Mouse (Mus musculus) liver, embryonic 16.5 days (tissue): Measurements from ENCODE around the gene Cbx6. TPM values are rescaled to one million over a fixed set of nuclear protein-coding genes. Genes with fewer than 3 reads are reported as not detected.
"Not testable (repeated sequence)": the region's sequence is repeated elsewhere in the genome, so short reads cannot be mapped to it uniquely, and the experiment has no call there.

Experiments used
- ATAC-seq: fragments of 200-750 bp; cut with Nextera tagmentation; 2 replicates; pipeline ENCODE4 v1.8.0; 2017; ENCODE audit warnings: low read depth, mild to moderate bottlenecking, moderate number of reproducible peaks, moderate library complexity
- H3K27ac ChIP-seq: fragments of 300-500 bp; sonication (generic); 2 replicates; pipeline ENCODE4 v1.5.1; 2014; ENCODE audit warnings: mild to moderate bottlenecking, low read length
- H3K27me3 ChIP-seq: fragments of 300-500 bp; sonication (generic); 2 replicates; pipeline ENCODE4 v1.6.1; 2014; ENCODE audit warnings: low read depth, low read length, mixed read lengths; ENCODE audit not compliant: control insufficient read depth, insufficient read depth
- H3K36me3 ChIP-seq: fragments of 300-500 bp; sonication (generic); 2 replicates; pipeline ENCODE4 v1.6.1; 2014; ENCODE audit warnings: mild to moderate bottlenecking; ENCODE audit not compliant: control insufficient read depth, insufficient read depth
- H3K4me1 ChIP-seq: fragments of 300-500 bp; sonication (generic); 2 replicates; pipeline ENCODE4 v1.6.1; 2014; ENCODE audit warnings: low read depth, low read length, mixed read lengths; ENCODE audit not compliant: control insufficient read depth
- H3K4me2 ChIP-seq: fragments of 300-500 bp; sonication (generic); 2 replicates; pipeline ENCODE4 v1.6.1; 2014; ENCODE audit warnings: low read depth, low read length, mixed read lengths
- H3K4me3 ChIP-seq: fragments of 300-500 bp; sonication (generic); 2 replicates; pipeline ENCODE4 v1.5.1; 2014; ENCODE audit warnings: low read depth, mild to moderate bottlenecking, low read length
- H3K9ac ChIP-seq: fragments of 300-500 bp; sonication (generic); 2 replicates; pipeline ENCODE4 v1.6.1; 2014; ENCODE audit warnings: low read depth, low read length
- H3K9me3 ChIP-seq: fragments of 300-500 bp; sonication (generic); replicated peaks from 2 replicates; pipeline ENCODE4 v1.6.1; 2016; ENCODE audit warnings: low read length; ENCODE audit not compliant: control insufficient read depth
- WGBS: fragments of 180-500 bp; shearing (Covaris S2); extraction: QIAGEN DNeasy Blood & Tissue Kit; methylation state at CpG from one replicate; pipeline ENCODE4 v1.1.7; 2014; ENCODE audit not compliant: insufficient replicate concordance; 5-methylcytosine and 5-hydroxymethylcytosine counted together
- polyA plus RNA-seq: library from polyadenylated mRNA; unstranded; fragments of >200 nt; fragmentation: Nextera tagmentation; extraction: Ambion mirVana; gene quantifications from 2 replicates; pipeline ENCODE4 v1.2.1, GENCODE M21; 2015

Gene Cbx6
- polyA plus RNA-seq, 1 experiment from 2014 or later, result 6.3 TPM

GRCm38 (mm10) chr15:79826221-79826935 is 8.1 kb downstream of the Cbx6 start:
- no peak overlapping the region for H3K27ac ChIP-seq
- no peak for ATAC-seq
- H3K9ac ChIP-seq, result no peak overlapping the region
- H3K27me3 ChIP-seq, result no peaks in the 10 kb centered on the region
- H3K4me2 ChIP-seq, result no peak overlapping the region
- no peaks in the 10 kb centered on the region for H3K9me3 ChIP-seq
- H3K4me3 ChIP-seq, result no peak overlapping the region
- 78% methylated on average over 9 of the region's 9 CpGs for WGBS
- peaks cover 2% of the 10 kb centered on the region; the same call in 1 of the 2 replicates for H3K36me3 ChIP-seq
- no peaks in the 10 kb centered on the region for H3K4me1 ChIP-seq

GRCm38 (mm10) chr15:79825146-79825825 is 9.2 kb downstream of the Cbx6 start:
- H3K9me3 ChIP-seq, result no peaks in the 10 kb centered on the region
- H3K27ac ChIP-seq, result no peak overlapping the region
- no peaks in the 10 kb centered on the region for H3K27me3 ChIP-seq
- no peak overlapping the region for H3K4me2 ChIP-seq
- H3K4me1 ChIP-seq, result no peaks in the 10 kb centered on the region
- H3K9ac ChIP-seq, result no peak overlapping the region
- no peak overlapping the region for H3K4me3 ChIP-seq
- H3K36me3 ChIP-seq, result peaks cover 2% of the 10 kb centered on the region; the same call in 1 of the 2 replicates
- 60% methylated on average over 14 of the region's 14 CpGs for WGBS
- ATAC-seq, result no peak

GRCm38 (mm10) chr15:79823588-79824280 is 10.8 kb downstream of the Cbx6 start:
- WGBS, result 56% methylated on average over 19 of the region's 19 CpGs
- no peak overlapping the region for H3K27ac ChIP-seq
- H3K9ac ChIP-seq, result no peak overlapping the region
- ATAC-seq, result no peak
- no peak overlapping the region for H3K4me2 ChIP-seq
- H3K9me3 ChIP-seq, result no peaks in the 10 kb centered on the region
- no peaks in the 10 kb centered on the region for H3K4me1 ChIP-seq
- H3K36me3 ChIP-seq, result peaks cover 2% of the 10 kb centered on the region; the same call in 1 of the 2 replicates
- no peaks in the 10 kb centered on the region for H3K27me3 ChIP-seq
- H3K4me3 ChIP-seq, result no peak overlapping the region

- Histone ChIP-seq H3K4me2 (no peak overlapping the region), H3K27ac (no peak overlapping the region), H3K27me3 (no peaks in the 10 kb centered on the region), H3K9ac (no peak overlapping the region), H3K36me3 (no peaks in the 10 kb centered on the region), H3K4me1 (no peaks in the 10 kb centered on the region), H3K4me3 (no peak overlapping the region), H3K9me3 (no peaks in the 10 kb centered on the region)
- WGBS, result 55% methylated on average over 13 of the region's 13 CpGs
- no peak for ATAC-seq
Measured at GRCm38 (mm10) chr15:79822265-79823199, 12.0 kb downstream of the Cbx6 start.

- no peak for ATAC-seq
- H3K36me3 ChIP-seq, result no peaks in the 10 kb centered on the region
- H3K4me2 ChIP-seq, result no peak overlapping the region
- H3K4me3 ChIP-seq, result no peak overlapping the region
- H3K27ac ChIP-seq, result no peak overlapping the region
- 56% methylated on average over 4 of the region's 4 CpGs for WGBS
- H3K4me1 ChIP-seq, result no peaks in the 10 kb centered on the region
- 0 out of 2 replicates have a peak, but pooled peaks cover 2% of the 10 kb centered on the region for H3K27me3 ChIP-seq
- H3K9me3 ChIP-seq, result no peaks in the 10 kb centered on the region
- no peak overlapping the region for H3K9ac ChIP-seq
Measured at GRCm38 (mm10) chr15:79818325-79818724, 16.2 kb downstream of the Cbx6 start.

GRCm38 (mm10) chr15:79813666-79814258 is 20.7 kb downstream of the Cbx6 start:
- H3K27ac ChIP-seq, result no peak overlapping the region
- WGBS, result 35% methylated on average over 8 of the region's 8 CpGs
- ATAC-seq, result no peak

GRCm38 (mm10) chr15:79812840-79813239 is 21.6 kb downstream of the Cbx6 start:
- not testable (repeated sequence) for H3K4me2 ChIP-seq, H3K27me3 ChIP-seq, H3K4me3 ChIP-seq, ATAC-seq, H3K9me3 ChIP-seq, H3K9ac ChIP-seq, H3K36me3 ChIP-seq, H3K27ac ChIP-seq, H3K4me1 ChIP-seq
- 28% methylated on average over 2 of the region's 2 CpGs for WGBS

More at GRCm38 (mm10) chr15:79813666-79814258, 20.7 kb downstream of the Cbx6 start:
- H3K4me1 ChIP-seq, result no peaks in the 10 kb centered on the region
- H3K9me3 ChIP-seq, result no peaks in the 10 kb centered on the region
- no peak overlapping the region for H3K4me3 ChIP-seq
- H3K36me3 ChIP-seq, result no peaks in the 10 kb centered on the region
- H3K4me2 ChIP-seq, result no peak overlapping the region
- H3K9ac ChIP-seq, result no peak overlapping the region
- peaks cover 2% of the 10 kb centered on the region; the same call in 1 of the 2 replicates for H3K27me3 ChIP-seq

GRCm38 (mm10) chr15:79810997-79811396 is 23.5 kb downstream of the Cbx6 start:
- Histone ChIP-seq H3K4me1 (no peaks in the 10 kb centered on the region), H3K36me3 (no peaks in the 10 kb centered on the region), H3K27ac (no peak overlapping the region), H3K9me3 (no peaks in the 10 kb centered on the region), H3K4me2 (no peak overlapping the region), H3K4me3 (no peak overlapping the region), H3K9ac (no peak overlapping the region), H3K27me3 (peaks cover 26% of the 10 kb centered on the region)
- WGBS, result 38% methylated on average over 4 of the region's 4 CpGs
- ATAC-seq, result no peak
